Mouse (Mus musculus) layer of hippocampus, adult 9-10 months (tissue): ENCODE measurements around the gene Chrm1.

Source experiments
- DNase-seq: peaks from one replicate; pipeline ENCODE4 v3.0.0; 2022; ENCODE audit warnings: low spot score

Gene Chrm1

DNA sequence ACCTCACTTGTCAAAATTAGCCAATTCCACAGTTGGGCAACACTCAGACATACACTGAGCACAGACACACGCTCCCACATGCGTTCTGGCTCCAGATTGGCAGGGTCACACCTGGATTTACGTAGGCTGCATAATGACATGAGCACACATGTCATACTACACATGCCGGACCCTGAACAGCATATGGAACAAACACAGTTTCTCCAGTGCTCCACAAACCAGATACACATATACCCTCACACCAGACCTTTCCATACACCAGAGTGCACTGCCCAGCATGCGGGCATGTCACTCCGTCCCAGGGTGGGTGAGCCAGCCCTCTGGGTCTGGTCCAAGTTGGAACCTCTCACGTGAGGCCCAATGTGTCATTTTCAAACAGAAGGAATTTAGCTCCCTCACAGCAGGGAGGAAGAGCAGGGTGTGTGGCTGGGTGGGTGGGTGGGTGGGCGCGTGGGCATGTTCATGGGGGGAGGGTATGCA, at the start of gene Chrm1:
Chrm1 (plus strand) TSS at position 430 of the 480 bp plus-strand sequence.
- no peak for DNase-seq

DNA sequence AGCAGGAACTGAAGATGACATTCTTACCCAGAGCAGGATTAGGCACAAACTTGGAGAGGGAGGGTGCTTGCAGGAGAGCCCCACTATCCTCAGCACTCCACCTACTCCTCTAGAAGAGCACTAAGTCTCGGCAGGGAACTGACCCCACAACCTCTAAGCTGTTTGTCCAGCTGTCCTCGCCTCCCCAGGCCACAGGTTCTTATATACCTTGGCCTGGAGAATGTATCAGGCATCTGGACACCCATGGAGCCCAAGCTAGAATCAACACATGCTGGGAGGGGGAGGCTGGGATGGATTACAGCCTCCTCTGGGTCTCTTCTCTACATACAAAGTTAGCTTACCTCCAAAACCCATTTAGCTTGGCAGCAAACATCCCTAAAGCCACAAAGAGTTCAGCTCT, 49.2 kb upstream of the Chrm1 start:
- DNase-seq = no peak

DNA sequence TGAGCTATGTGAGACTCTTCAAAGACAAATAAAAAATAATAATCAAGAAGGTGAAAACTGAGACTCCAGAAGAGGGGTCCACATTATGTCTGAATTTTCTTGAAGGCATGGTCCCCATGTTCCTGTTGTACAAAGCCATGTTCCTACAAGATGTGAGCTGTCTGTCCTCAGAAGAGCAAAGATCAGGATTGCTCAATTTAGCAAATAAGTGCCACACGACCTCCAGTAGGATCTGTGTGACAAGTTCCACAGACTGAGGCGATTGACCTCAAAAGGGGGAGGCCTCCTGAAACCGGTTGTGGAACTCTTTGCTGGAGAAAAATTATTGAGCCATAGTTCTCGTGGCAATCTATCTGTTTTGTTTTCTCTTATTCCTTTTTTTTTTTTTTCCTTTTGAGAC, 47.3 kb upstream of the Chrm1 start:
- DNase-seq = no peak

DNA sequence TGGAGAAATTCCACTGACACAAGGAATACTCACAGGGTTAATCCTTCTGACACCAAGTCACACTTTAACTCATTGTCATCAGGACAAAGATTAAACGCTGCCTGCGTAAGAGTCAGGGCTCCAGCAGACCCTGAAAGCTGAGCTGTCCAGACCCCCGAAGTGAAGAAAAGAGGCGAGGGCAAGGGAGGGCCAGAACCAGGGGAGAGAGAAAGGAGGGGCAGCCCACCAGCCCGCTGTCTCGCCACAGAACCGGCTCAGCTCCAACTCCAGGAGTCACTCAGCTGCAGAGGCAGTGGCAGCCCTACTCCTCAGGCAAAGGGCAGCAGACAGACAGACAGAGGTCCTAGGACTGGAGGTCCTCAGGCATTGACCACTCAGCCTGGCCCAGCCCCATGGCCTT, 45.7 kb upstream of the Chrm1 start, which contains the start of gene Slc22a6:
Slc22a6 (plus strand) TSS at position 136 of the 400 bp plus-strand sequence.
- no peak for DNase-seq

DNA sequence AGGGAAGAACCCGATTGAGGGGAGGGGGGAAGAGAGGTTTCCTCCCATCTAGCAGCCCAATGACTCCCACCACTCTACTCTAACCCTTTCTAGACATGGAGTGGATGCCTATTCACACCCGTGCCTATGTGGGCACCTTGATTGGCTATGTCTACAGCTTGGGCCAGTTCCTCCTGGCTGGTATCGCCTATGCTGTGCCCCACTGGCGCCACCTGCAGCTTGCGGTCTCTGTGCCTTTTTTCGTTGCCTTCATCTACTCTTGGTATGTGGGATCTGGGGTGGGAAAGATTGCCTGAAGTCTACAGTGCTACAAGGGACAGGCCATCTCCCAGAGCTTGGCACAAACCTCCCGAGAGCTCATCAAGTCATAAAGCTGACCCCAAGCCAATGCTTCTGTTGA, 42.5 kb upstream of the Chrm1 start:
- no peak for DNase-seq

DNA sequence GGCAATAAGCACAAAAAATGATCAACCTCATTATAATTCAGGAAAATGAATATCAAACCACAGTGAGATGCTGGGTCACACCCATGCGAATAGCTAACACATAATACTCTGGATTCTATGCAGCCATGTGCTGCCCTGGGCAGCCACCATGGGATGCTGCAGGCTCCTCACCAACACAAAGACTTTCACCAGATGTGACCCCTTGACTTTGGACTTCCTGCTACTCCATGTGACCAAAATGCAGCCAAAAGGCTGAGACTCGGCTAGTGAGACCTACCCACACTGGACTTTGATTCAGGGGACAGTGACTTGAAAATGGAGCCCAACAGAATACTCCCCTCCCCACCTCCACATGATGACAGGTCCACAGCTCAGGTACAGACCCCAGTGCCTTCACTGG, 33.3 kb upstream of the Chrm1 start:
- no peak for DNase-seq

DNA sequence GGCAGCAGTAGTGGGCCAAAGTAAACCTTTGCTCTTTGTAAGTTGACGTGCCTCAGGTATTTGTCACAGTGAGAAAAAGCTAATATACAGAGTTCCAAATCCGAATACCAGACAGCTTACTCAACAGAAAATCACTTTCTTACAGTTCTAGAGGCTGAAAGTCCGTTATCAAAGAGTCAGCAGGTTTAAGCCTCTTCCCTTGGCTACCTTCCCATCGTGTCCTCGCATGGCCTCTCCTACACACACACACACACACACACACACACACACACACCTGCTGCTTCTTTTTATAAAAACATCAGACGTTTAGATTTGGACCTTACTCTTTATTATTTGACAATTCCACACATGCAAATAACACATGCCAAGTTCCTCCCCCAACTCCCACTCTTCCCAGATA, 32.8 kb upstream of the Chrm1 start:
- no peak for DNase-seq

DNA sequence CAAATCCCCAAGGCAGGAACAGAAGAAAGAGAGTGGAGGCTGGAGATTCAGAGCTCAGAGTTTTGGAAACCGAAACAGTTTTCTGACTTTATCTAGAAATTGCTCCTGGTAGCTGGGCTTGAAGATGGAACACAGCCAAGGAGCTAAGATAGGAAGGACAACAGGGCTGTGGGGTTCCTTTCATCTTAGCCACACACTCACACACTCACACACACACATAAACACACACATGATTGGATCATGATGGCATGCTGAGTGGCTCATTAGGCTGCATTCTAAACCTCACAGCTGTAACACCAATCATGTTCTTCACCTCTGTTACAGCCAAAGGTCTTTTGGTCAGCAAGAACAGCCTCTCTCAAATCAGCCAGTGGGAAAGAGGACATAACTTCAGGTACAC, 31.6 kb upstream of the Chrm1 start:
- no peak for DNase-seq

DNA sequence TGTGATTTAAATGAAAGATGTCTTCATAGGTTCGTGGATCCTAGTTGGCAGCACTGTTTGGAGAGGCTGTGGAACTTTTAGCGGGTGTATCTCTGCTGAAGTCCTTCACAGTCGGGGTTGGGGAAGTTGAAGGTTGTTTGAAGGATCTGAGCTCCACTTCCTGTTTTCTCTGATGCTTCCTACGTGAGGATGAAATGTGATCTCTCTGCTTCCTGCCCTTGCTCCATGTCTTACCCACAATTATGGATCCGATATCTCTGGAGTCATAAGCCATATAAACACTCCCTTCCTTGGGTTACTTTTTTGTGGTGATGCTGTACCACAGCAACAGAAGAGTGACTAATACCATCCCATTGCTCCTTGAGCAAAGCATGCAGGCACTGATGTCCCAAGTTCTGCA, 21.5 kb upstream of the Chrm1 start:
- DNase-seq = no peak

DNA sequence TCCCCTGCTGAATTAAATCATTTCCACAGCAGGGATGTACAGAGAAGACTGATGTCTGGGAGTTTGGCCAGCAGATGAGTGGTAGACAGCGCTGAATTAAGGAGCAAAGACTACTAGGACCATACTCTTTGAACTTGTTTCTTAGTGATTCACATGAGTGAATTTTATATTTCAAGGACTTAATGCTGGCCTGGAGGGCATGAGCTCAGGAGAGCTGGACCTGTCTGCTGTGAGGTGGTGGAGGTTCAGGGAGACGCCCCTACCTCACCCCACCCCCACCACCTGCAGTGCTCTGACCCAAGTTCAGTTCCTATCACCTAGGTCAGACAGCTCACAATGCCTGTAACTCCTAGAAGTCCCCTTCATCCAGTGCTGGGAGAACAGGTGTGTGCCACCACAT, 17.2 kb upstream of the Chrm1 start:
- no peak for DNase-seq

DNA sequence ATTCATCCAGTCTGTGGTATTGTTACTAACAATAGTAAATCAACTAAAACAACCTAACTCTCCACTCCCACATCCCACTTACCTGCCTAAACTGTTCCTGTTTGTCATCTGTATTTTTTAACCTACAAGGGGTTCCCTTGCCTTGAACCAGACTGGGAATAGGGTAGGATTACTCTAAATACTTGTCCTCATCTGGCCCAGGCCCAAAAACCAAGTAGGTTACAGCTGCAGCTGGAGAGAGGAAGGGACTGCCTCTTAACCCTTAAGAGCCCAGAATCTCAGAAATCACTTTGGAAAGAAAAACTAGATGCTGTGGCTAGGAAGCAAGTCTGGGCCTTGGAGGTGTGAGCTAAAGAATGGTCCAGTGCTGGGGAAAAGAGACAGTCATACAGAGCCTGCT, 7.8 kb upstream of the Chrm1 start:
- no peak for DNase-seq

DNA sequence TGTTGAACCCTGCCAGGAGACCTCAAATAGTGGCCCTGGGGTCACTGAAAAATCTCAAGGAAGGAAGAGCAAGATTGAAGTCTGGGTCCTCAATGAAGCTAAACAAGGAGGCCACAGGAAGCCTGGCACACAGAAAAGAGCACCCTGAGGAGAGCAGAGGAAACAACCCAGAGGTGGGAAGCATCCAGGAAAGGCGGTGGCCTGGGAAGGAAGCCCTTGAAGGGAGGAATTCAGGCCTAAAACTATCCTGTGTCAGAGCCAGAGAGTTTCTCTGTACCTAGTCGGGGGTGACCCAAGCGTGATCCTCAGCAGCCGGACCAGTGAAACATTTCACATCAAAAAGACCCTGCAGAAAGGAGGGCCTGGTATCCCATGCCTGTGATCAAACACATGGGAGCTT, 7.2 kb upstream of the Chrm1 start:
- DNase-seq = no peak

DNA sequence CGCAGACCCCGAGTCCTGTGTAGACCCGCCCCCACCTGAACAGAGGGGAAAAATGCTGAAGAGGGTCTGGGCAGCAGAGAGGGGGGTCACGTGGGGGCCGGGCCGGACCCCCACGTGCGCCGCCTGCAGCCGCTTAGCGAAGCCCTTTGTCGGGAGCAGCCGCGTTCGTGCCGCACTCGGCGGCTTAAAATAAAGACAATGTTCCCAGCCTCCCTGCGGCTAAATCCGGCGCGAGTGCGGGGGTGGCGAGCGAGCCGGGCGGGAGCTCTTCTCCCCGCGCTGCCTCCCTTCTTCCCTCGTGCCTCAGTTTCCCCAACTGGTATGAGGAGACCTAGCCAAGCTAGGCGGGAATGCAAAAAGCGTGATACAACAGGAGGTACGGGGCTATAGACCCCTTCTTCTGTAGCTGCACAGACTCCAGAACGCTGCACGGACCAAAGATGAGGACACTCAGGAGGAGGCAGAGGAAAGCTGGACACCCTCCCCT, 1.7 kb upstream of the Chrm1 start:
- no peak for DNase-seq

DNA sequence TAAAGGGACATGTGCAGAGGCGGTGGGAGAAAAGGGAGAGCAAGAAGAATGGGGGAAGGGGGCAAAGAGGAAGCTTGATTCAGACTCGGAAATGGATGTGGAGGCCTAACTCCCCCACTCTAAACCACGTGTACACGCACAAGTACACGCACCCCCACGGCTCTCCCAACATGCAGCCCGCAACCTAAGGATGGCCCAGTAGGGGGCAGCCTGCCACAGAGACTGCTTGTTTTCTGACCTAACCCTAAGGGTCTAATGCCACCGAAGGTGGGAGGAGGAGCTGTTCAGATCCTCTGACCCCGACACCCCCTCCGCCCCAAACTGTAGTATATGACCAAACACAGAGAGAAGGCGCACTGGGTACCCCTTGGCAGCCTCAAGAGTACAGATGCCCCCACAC, 1.3 kb upstream of the Chrm1 start:
- DNase-seq = peak; percentile 76

DNA sequence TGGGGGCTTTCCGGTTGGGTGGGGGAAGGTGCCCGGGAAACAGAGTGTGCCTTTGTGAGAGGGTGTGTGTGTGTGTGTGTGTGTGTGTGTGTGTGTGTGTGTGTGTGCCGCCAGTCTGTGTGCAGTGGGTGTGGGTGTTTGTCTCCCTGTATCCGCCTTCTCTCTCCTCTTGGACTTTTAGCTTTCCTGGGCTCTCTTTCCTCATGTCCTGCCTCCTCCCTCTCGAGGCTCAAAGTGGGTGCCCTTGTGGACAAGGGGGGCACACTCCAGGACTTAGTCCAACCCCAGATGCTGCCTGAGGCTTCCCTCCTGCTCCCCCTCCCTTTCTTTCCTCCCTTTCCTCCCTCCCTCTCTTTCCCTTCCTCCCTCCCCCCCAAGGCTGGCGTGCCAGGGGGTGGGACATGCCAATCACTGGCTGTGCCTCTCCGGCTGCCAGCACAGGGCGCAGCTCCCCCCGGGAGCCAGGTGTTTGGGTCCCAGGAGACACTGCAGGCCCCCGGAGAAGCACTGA, 377 bp downstream of the Chrm1 start:
- DNase-seq = peak; percentile 61

DNA sequence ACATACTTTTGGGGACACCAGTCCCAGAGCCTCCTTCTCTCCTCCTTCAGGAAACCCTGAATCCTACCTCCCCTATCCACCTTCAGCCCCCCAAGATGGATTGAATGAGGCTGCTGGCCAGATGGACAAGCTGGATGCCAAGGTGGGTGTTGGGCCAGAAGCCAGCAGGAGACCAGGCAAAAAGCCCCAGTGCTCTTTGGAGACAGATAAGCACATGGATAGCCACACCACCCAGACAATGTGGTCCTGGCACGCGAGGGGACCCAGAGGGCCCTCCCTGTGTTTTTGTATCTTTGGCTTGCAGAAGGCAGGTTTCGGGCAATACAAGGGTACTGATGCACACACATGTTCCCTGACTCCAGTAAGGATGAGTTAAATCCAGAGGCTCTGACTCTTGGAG, 1.3 kb downstream of the Chrm1 start:
- no peak for DNase-seq

DNA sequence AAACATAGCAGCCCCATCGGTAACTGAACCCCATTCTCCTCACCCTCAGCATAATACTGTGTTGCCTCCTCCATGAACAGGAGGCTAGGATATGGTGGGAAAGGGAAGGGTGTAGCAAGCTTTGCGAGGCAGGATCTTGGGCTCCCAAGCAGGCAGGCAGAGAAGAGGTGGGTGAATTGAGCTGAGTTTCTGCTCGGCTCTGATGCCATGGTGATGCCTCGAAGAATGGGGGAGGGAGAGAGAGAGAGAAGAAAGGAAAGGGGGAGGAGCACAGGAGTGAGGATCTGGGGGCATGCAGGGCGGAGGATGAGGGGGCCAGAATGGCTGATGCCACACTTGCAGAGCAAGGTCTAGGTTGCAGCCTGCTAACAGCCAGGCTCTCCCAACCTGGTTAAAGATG, 2.2 kb downstream of the Chrm1 start:
- DNase-seq = no peak

DNA sequence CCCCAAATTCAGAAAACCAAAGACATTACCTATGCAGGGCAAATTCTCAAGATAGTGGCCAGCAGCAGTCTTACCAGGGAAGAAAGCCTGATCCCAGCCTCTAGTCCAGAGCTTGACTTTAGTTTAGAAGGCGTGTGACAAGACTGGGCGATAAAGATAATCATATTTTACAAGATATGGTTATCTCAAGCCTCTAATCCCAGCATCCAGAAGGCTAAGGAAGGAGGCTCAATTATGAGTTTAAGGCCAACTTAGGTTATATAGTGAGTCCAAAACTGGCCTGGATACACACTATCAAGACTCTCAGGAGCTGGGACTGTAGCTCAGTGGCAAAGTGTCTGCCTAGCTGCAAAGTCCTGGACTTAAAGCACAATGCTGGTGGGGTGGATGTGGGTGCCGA, 9.3 kb downstream of the Chrm1 start:
- no peak for DNase-seq

DNA sequence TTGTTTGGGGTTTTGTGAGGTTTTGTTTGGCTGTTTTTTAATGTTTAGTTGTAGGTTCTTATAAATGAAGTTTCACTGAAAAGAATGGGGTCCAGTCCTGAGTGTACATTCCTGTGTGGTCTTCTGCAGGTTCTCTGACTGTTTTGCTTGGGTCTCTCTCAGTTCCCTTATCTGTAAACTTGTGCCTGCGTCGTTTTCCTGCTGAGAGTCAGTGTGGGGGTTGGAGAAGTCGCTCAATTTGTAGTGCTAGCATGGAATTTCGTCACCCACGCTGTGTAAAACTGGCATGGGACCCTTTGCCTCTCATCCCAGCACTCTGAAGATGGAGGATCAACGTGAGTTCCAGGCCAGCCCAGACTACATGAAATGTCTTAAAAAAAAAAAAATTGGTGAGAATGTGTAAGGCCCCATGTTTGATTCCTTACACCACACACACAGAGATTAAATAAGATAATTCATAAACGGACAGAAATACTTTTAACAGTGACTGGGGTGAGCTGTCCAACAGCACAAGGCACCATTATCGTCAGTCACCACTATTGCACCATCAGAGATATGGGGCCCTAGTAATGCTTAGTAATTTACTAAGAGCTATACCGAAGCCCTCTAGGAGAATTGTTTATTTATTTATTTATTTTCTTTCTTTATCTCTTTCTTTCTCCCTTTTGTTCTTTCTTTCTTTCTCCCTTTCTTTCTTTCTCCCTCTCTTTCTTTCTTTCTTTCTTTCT, 9.9 kb downstream of the Chrm1 start:
- no peak for DNase-seq

DNA sequence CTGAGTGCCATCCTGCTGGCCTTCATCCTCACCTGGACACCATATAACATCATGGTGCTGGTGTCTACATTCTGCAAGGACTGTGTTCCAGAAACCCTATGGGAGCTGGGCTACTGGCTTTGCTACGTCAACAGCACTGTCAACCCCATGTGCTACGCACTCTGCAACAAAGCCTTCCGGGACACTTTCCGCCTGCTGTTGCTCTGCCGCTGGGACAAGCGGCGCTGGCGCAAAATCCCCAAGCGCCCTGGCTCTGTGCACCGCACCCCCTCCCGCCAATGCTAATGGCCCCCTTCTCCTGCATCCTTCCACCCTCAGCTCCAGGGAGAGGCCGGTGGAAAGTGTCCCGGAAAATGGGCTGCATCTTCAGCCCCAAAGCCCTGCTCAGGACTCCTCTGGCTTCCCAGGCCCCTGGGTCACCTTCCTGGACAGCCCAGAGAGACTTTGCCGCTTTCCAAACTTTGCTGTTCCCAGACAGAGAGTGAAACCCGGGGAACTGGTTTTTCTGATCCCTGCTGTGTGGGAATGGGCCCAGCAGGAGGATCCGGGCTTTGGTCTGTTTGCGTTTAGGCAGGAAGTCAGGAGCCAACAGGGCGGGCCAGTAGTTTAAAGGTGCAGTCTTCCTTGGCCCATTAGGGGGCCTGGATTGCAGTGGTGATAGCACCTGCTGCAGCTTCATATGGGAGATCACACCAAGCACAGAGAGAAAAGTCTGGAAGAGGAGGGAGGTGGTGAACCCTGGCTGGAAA, 15.6 kb downstream of the Chrm1 start:
- DNase-seq = no peak

DNA sequence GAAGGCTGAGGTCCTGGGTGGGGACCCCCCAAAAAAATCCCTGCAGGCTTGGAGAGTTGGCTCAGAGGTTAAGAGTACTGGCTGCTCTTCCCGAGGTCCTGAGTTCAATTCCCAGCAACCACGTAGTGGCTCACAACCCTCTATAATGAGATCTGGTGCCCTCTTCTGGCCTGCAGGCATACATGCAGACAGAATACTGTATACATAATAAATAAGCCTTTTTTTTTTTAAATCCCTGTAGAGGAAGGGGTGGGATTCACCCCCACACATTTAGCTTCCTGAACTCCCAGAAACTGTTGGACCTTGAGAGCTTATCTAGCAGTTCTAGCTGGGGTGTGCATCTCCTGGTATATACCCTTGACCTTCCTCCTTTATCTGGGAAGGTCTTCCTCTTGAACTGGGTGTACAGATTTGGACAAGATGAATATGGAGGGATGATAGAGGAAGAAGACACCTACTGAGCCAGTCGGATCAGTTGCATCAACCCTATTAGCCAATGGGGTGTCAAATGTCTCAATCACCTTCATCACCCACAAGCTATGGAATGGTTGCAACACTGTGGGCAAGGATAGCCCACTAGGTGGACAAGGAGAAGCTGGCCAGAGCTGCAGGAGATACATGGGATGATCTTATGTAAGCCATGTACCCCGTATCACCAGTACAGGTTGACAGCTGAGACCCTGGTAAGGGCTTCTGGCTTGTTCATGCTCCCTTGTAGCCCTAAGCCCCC, 18.2 kb downstream of the Chrm1 start:
- no peak for DNase-seq

DNA sequence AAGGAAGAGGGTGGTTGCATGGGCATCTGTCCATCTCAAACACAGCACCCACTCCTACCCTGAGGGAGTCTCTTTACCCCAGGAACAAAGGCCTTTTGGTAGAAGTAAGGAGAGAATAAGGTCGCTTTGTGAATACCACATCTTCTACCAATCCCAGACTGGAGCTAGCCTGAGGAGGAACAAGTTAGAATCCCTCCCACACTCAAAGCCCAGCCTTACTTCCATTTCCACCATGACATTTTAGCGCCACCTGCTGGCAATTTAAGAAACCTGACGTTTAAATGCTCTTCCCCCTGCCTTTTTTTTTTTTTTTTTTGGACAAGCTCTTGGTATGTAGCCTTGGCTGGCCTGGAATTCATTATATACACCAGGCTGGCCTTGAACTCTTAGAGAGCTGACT, 19.4 kb downstream of the Chrm1 start:
- DNase-seq = no peak

DNA sequence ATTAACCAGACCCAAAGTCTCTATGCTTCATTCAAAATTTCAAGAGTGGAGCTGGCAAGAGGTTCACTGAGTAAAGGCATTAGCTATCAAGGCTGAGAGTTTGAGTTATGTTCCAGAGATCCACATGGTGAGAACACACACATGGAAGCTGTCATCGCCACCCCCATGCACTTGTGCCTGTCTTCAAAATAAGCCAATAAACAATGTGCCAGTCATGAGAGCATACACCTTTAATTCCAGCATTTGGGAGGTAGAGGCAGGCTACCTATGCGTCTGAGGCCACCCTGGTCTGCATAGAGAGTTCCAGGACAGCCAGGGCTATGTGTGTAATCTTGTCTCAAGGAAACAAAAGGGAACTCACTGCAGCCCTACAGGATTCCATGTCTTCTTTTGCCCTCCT, 20.0 kb downstream of the Chrm1 start:
- DNase-seq = no peak
